Mouse (Mus musculus): Measurements from ENCODE around the gene Resf1. TPM values are rescaled to one million over a fixed set of nuclear protein-coding genes. Genes with fewer than 3 reads are reported as not detected.
"Not testable (repeated sequence)": the region's sequence is repeated elsewhere in the genome, so short reads cannot be mapped to it uniquely, and the experiment has no call there.

Resf1 gene
- total RNA-seq (2021), result 10 to 100 TPM; 26.3 to 27.8 TPM
- long read RNA-seq, experiment 1, partial matches to known transcripts, result 0 of 1 reads
- long read RNA-seq, experiment 1, other reads (novel, unspliced or antisense), result 1 of 1 reads
- long read RNA-seq, experiment 2, result 0 reads

GRCm38 (mm10) chr6:149308956-149309932, at the start of gene Resf1:
TSS of gene Resf1 (plus strand) at chr6:149309414.
- DNase-seq, result peak; percentile 92

DNA sequence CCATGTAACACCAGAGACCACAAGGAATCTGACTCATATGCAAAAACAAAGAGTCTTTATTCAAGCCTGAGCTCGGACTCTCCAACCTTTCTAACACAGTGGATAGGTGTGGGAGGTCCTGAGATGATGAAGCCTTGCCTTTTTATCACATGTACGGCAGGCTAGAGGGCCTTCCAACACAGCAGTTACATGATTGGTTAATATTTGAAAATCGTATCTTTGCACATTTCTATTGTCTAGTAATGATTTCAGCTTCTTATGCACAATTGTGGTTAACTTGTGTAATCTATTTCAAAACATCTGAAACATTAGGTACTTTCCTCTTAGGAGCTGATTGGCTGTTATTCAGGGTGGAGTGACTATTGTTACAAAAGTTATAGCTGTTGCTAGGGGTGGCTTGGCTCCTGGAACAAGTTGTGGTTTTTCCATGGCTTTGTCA, 48.4 kb upstream of the Resf1 start:
- DNase-seq, result no peak

- DNase-seq, result no peak
These were observed 41.3 kb upstream of the Resf1 start for GRCm38 (mm10) chr6:149267951-149268350.

- DNase-seq, result no peak
These were observed 30.9 kb upstream of the Resf1 start for GRCm38 (mm10) chr6:149278248-149278731.

DNA sequence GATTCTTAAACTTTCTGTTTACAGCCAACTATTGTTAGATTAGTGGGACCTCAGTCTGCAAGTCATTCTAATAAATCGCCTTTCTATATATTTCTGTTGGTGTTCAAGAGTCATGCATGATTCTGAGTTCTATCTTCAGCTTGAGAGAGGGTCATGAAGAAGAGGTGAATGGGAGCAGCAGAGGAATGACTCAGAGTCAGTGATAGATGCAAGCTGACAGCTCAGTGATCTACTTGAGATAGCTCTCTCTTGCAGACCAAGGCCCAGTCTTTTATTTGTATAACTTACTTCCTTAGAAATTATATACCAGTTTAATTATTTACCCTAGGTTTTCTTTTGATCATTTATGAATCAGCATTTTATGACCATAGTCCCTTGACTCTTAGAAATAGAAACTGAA, 30.3 kb upstream of the Resf1 start:
- no peak for DNase-seq

DNA sequence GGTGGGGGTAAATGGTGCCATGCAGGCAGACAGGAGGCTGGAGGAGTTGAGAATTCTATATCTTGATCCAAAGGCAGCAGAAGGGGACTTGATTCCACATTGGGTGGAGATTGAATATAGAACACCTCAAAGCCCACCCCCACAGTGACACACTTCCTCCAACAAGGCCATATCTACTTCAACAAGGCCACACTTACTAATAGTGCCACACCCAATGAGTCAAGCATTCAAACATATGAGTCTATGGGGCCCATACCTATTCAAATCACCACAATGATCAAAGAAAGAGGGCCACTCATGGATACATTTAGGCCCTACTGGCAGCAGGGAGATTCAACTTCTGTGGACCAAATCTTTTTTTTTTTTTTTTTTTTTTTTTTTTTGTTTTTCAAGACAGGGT, 28.7 kb upstream of the Resf1 start:
- no peak for DNase-seq

- DNase-seq, result not testable (repeated sequence)
These were observed 21.0 kb upstream of the Resf1 start for GRCm38 (mm10) chr6:149288190-149288589.

DNA sequence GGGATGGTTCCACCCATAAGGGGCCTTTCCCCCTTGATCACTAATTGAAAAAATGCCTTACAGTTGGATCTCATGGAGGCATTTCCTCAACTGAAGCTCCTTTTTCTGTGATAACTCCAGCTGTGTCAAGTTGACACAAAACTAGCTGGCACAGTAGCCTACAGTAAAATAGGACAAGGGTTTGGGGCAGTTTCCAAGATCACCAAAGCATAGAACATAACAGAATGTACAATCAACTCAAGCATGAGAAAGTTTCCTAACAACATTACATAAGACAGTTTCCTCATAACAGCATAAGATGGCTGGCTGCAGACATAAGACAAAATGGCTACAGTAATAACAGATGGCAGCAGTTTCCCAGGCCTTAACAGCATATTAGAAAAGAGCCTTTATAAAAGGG, 6.0 kb upstream of the Resf1 start:
- not testable (repeated sequence) for DNase-seq

GRCm38 (mm10) chr6:149307092-149307491, 2.1 kb upstream of the Resf1 start:
- no peak for DNase-seq

DNA sequence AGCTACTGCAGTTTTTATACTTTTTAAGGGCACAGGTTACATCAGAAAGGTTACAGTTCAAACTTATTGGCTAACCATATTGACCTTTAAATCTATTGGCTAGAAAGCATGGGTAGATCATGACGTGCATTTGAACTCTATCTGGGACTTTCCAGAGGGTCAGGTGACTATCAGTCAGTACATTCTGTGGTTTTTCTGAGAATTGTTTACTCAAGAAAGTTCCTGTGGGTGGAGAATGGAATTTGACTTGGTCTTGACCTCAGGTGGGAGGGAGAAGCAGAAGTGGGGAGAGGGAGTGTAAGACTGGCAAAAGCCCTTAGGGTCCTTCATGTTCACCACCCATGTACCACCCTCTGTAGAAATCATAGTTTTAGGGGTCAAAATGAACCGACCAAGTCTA, 1.4 kb upstream of the Resf1 start:
- no peak for DNase-seq

DNA sequence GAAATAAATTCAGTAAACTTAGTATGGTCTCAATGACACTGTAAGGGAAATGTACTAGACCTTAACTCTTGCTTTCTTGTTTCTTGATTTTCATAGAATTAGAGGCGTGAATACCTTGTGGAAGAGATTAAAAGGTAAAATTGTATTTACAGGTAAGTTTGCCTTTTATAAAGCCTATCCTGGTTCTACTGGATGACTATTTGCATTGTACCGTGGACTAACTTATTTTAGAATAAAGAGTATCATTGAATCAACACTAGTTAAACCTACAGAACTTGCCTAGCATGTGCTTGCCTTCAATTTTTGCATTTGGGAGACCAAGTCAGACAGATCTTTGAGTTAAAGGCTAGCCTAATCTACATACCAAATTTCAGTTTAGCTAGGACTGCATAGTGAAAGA, 1.0 kb downstream of the Resf1 start:
- no peak for DNase-seq

GRCm38 (mm10) chr6:149311044-149311443, 1.8 kb downstream of the Resf1 start:
- no peak for DNase-seq

GRCm38 (mm10) chr6:149311778-149312177, 2.6 kb downstream of the Resf1 start:
- no peak for DNase-seq

- DNase-seq, result no peak
These were observed 3.0 kb downstream of the Resf1 start for GRCm38 (mm10) chr6:149312221-149312620.

GRCm38 (mm10) chr6:149314918-149315317, 5.7 kb downstream of the Resf1 start:
- DNase-seq, result no peak

- no peak for DNase-seq
These were observed 14.5 kb downstream of the Resf1 start for GRCm38 (mm10) chr6:149323523-149324241.

DNA sequence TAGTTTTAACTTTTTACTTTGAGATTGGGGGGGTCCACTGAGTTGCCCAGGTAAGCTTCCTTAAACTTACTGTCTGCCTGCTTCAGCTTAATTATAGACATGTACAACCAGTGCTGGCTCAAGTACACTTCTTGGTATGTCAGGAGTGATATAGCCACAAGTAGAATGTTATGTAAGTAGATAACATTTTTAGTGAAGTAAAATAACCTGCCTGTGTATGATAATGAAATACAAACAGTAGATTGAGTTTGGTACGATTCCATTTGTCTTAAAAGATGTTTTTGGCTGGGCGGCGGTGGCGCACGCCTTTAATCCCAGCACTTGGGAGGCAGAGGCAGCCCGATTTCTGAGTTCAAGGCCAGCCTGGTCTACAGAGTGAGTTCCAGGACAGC, 15.0 kb downstream of the Resf1 start:
- DNase-seq, result no peak

DNA sequence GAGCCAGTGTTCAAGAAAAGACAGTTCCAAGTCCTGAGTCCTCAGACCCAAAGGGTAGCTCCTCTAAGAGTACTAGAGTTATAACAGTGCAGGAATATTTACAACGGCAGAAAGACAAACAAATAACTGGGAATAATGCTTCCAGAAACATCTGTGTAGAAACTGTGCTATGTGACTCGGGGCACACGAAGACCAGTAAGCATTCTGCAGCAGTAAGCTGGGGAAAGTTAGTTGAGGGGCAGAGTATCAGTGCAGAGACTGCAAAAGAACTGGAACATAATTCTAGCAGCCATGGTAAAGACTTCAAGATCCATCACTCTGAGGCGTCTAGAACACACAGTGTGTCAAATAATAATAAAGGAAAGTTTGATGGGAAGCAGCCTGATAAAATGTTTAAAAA, 19.9 kb downstream of the Resf1 start:
- DNase-seq, result no peak

GRCm38 (mm10) chr6:149330332-149330731, 21.1 kb downstream of the Resf1 start:
- DNase-seq, result no peak

DNA sequence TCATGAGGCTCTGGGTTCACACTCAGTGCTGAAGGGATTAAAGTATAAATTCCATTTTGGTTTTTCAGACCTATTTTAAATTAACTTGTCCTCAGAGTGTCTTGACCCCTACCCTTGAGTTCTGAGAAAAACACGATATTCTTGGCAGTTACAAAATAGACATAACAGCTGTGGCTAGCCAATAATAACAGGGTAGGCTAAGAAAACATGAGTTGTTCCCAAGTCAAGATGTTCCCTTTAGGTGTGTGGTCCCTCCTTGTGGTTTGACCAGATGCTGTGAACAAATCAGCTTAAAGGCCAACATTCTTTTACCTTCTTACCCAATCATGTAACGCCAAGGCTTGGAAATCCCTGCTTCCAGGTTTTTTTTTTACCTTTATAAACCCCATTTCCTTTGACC, 23.8 kb downstream of the Resf1 start:
- DNase-seq, result no peak

GRCm38 (mm10) chr6:149337990-149338389, 28.8 kb downstream of the Resf1 start:
- no peak for DNase-seq

DNA sequence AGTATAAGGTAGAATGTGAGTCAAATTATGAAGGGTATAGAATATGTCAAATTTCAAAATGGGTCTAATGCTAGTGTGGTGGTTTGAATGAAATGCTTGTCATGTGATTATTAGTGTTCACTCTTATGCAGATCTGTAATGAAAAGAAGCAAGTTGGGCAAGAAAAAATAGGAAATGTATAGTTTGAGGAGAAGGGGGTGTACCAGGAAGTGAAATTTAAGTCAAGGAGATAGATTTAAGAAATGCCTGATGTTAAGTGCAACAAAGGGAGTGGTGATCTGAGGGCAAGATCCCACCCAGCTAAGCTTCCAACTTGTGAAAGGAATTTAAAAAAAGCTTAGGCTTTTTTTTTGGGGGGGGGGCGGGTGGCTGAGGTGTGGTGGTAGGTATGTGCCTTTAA, 29.4 kb downstream of the Resf1 start:
- DNase-seq, result no peak

- DNase-seq, result no peak
These were observed 34.6 kb downstream of the Resf1 start for GRCm38 (mm10) chr6:149343802-149344201.

Measured in gastrocnemius, postnatal 10 days (tissue).